Mouse (Mus musculus): ENCODE results near the gene 1700034I23Rik.

- TF ChIP-seq CTCF (IDR thresholded peaks at IDR 0.05; ENCODE audit: control insufficient read depth, insufficient read depth, low read length) (peak; percentile 57; the same call in 1 of the 2 replicates), POLR2A (IDR thresholded peaks at IDR 0.05; ENCODE audit: borderline replicate concordance, control insufficient read depth, low read depth, low read length) (0 out of 2 replicates have a peak, but pooled peaks have one; percentile 54)
Observed at GRCm38 (mm10) chr3:40893816-40894258, 8.5 kb downstream of the 1700034I23Rik start.

All from bone marrow, adult 2 months (tissue).